Mouse (Mus musculus) embryonic stem cell, embryonic (primary cell): ENCODE data around the gene Tmem209.

Experiments used
- CTCF ChIA-PET, 4 experiments: fragments of 300-600 bp in 2 of 4; fragments of 350-600 bp in 2 of 4; sonication (Branson Sonifier 250); formaldehyde crosslinking; loops; one replicate each; lab custom pipeline; 2022; ENCODE audit warnings: inconsistent platforms in 2 of 4; lab: Charles Lee
- POLR2A ChIA-PET, 4 experiments: fragments of 300-600 bp in 2 of 4; fragments of 350-600 bp in 2 of 4; sonication (Branson Sonifier 250); formaldehyde crosslinking; loops; one replicate each; lab custom pipeline; 2022; ENCODE audit warnings: antibody characterized with exemption in 4 of 4, inconsistent platforms in 1 of 4; lab: Charles Lee

The Tmem209 gene

DNA sequence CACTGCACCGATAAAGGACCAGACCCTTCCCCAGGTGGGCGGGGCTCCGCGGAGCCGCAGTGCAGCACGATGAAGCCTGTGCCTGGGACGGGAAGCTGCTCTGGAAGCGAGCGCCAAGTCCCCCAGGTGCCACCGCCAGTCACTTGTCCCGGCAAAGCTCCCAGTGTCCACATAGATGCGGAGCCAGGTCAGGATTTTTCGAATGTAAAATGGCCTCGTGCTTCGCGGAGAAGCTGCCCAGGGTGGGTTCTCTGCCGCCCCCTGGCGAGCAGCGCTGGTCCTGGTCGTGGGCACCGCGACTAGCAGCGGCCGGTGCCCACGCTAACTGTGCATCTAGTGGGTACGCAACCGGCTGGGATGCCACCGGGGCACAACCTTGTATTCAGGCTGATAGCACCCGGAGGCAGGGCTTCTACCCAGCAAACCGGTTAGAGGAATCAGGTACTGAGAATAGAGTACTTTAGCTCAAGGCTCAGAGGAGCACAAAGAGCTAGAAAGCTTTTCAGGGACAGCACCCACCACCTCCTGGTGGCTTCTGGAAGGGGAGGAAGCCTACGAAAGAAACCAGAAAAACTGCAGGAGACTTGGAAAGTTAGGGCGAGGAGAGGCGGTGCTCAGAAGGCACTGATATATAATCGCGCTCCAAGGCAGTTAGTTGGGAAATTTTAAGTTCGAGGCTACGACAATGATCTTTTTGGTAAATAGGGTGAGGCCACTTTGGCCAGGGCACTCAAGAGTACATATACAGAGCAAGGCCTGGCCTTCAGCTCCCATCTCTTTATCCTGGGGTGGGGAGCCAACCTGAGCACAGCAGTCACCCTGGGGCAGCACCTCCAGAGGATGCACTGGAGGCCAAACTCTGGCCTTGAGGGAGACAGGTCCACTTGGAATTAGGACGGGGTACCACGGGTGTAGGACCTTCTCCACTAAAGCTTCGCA, 49.5 kb downstream of the Tmem209 start:
- POLR2A ChIA-PET = interaction anchor here (0.6 to 5.7 kb wide), 54 partner anchors 8 to 760 kb away, joined by 3 to 59 read pairs (median 4); partner anchors contain the start of genes Klhdc10 (in 3 of the 4), Ssmem1 (in 3 of the 4), Tmem209 (in 3 of the 4) and Zc3hc1 (in 2 of the 4)
- CTCF ChIA-PET = interaction anchor here (0.5 to 2.7 kb wide), 30 partner anchors 9 to 622 kb away, joined by 3 to 25 read pairs (median 4); partner anchors contain the start of genes Klhdc10 (in 3 of the 4), Ssmem1 (in 1 of the 4) and Tmem209 (in 1 of the 4)

DNA sequence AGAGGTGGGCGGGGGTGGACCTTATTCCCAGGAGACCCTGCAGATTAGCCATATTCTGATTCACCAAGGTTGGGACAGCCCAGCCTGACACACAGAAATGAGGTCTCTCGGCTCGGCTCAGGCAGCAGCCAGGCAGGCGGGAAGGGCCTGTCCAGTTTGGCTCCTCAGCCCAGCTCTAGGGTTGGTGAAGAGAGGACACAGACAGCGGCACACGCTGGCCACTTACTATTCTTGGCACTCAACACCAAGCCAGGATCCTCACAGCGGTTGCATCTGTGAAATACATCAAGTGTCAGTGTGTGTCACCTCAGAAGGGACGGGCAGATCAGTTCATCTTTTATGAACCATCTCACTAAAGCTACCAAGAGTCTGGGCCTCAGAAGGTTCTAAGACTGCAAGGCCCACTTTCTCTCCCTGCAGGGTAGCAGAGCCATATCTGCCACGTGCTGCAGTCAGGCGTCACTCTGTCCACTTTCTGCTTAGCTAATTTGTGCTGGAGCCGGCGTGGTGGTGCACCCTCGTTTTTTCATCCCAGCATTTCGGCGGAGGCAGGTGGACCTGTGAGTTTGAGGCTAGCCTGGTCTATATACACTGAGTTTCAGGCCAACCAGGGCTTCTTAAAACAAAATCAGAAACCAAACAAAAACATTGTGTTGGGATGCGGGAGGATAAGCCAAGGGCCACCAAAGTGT, 50.4 kb downstream of the Tmem209 start:
- ChIA-PET POLR2A (interaction anchor here in 2 of 4 experiments (0.9 to 5.7 kb wide), 18 partner anchors 10 to 438 kb away, joined by 3 to 59 read pairs (median 8); partner anchors contain the start of genes Klhdc10 (in 2 of the 2), Ssmem1 (in 2 of the 2), Tmem209 (in 2 of the 2) and Cep41 (in 1 of the 2)), CTCF (interaction anchor here (0.6 to 2.7 kb wide), 11 partner anchors 10 to 537 kb away, joined by 3 to 25 read pairs (median 9); partner anchors contain the start of genes Klhdc10 (in 2 of the 4), Ssmem1 (in 1 of the 4) and Tmem209 (in 1 of the 4))

DNA sequence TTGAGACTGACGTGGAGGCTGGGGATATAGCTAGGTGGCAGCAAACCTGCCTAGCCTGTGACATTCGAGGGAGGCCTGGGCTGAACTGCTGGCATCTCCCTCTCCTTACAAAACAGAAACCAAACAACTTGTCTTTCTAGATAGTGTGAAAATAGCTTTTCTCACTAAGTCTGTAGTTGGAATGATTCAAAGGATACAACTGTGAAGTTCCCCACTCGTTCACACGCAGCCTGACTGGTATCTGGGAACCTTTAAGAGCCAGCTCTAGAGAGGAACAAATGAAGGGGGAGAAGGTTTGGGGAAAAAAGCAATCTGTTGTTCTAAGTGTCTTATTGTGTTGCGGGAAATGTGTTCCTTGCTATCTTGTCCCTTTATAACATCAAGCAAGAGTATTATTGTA, 51.0 kb downstream of the Tmem209 start:
- POLR2A ChIA-PET = interaction anchor here in 2 of 4 experiments (0.6 to 5.7 kb wide), 8 partner anchors 11 to 279 kb away, joined by 3 to 59 read pairs (median 12); partner anchors contain the start of genes Ssmem1 (in 2 of the 2) and Tmem209 (in 2 of the 2)

DNA sequence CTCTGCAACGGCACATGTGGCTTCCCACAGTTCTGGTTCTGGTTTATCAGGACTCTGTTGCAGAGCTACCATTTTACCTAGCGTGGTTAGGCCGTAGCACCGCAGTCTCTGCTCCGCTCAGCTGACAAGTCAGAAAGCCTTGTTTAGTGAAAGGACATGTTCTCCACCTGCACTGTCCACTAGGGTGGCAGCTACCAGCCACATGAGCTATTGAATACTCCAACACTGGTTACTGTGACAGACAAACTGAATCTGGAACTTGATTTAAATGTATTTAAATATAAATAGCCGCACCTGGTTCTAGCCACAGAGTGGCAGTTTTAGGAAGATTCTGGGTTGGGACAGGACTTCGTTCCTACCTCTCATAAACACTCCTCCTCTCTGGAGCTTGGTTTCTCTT, 52.6 kb downstream of the Tmem209 start:
- POLR2A ChIA-PET = interaction anchor here in 3 of 4 experiments (0.6 to 5.7 kb wide), 35 partner anchors 10 to 411 kb away, joined by 3 to 43 read pairs (median 4); partner anchors contain the start of genes Ssmem1 (in 3 of the 3), Tmem209 (in 3 of the 3), Cep41 (in 2 of the 3) and Klhdc10 (in 2 of the 3)
- CTCF ChIA-PET = interaction anchor here in 3 of 4 experiments (0.7 to 1.6 kb wide), 7 partner anchors 10 to 576 kb away, joined by 3 to 10 read pairs (median 3); no protein-coding TSS in a partner anchor

More for the DNA sequence above, 51.0 kb downstream of the Tmem209 start:
- CTCF ChIA-PET = interaction anchor here in 1 of 4 experiments (2.7 kb wide), 1 partner anchor 10 kb away, joined by 25 read pairs; no protein-coding TSS in a partner anchor

DNA sequence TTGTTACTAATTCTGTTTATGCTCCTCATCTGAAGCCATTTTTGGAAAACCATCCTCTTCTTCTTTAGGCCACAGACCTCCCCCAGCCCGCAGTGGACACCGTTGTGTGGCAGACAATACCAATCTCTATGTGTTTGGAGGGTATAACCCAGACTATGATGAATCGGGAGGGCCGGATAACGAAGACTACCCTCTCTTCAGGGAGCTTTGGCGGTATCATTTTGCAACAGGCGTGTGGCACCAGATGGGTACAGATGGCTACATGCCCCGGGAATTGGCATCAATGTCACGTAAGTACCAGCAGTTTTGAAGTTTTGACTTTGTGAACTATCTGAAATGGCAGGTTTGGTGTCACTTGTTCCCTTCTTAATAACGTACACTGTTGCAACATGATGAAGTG, 70.0 kb downstream of the Tmem209 start:
- POLR2A ChIA-PET = interaction anchor here in 2 of 4 experiments (0.7 to 1.6 kb wide), 6 partner anchors 18 to 69 kb away, joined by 3 to 9 read pairs (median 3); no protein-coding TSS in a partner anchor
- CTCF ChIA-PET = no interaction called here

DNA sequence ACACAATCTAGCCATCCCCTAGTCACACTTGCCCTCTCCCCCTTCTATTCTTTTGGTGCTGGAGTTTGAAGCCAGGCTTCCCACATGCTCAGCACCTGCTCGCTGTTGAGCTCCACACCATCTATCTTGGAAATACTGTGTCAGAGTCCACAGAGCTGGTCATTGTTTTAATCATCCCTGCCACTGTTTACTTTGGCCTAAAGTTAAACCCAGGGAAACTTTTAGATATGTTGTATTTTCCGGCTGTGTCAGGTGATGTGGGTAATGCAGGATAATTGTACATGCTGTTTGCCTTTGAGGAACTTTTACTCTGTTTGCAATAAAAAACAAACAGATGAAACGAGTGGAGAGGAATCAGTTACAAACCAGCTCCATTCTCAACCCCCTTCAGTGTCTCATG, 72.5 kb downstream of the Tmem209 start:
- POLR2A ChIA-PET = interaction anchor here in 2 of 4 experiments (0.6 to 1.9 kb wide), 4 partner anchors 17 to 780 kb away, joined by 3 to 5 read pairs (median 4); partner anchors contain the start of genes Ssmem1 (in 1 of the 2) and Tmem209 (in 1 of the 2)
- CTCF ChIA-PET = no interaction called here

DNA sequence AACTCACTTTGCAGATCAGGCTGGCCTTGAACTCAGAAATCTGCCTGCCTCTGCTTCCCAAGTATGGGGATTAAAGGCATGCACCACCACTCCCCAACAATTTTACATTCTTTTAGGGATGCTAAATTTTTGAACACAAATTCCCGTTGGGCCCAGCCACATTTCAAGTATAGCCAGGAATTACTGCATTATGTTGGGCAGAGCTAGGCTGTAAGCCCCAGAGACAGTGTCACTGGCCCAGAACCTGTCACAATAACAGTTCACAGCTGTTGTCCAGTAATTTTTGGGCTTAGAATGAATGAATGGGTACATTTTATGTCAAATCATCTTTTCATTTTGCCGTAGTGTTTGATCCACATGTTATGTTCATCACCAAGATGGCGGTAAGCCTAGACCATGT, 73.1 kb downstream of the Tmem209 start:
- ChIA-PET CTCF (no interaction called here), POLR2A (interaction anchor here in 1 of 4 experiments (0.9 kb wide), 1 partner anchor 10 kb away, joined by 3 read pairs; no protein-coding TSS in a partner anchor)

DNA sequence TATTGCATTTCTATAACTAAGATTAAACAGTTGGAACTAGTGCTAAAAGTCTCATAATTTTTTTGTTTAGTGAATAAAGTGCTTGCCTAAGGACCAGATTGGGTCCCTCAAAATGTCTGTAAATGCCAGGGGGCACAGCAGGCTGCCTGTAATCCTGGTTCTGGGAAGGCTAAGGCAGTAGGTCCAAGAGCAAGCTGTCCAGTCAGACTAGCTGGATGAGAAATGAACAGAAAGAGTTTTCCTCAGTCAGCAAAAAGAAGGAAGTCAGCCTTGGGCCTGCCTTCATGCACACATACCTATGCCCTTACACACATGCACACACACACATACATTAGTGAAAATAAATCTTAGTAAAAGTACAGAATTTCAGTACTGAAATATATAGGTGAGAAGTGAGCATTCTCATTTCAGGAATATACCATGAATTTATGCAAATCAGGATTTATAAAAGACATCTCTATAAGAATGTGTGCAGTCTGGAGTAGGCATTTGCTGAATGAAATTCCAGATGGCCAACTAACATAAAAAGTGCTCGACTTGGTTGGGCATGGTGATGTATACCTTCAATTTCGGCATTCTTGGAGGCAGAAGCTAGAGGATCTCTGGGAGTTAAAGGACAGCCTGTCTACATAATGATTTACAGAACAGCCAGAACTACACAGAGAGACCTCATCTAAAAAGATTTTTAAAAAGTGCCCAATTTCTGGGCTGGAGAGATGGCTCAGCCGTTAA, 77.0 kb downstream of the Tmem209 start:
- ChIA-PET CTCF (no interaction called here), POLR2A (interaction anchor here in 1 of 4 experiments (0.6 to 1.7 kb wide), 2 partner anchors 10 to 26 kb away, joined by 3 to 4 read pairs; no protein-coding TSS in a partner anchor)
